Mouse (Mus musculus): Measurements from ENCODE around the gene Ssmem1. TPM values are rescaled to one million over a fixed set of nuclear protein-coding genes. Genes with fewer than 3 reads are reported as not detected.

Ssmem1 gene
- polyA plus RNA-seq, 3 experiments from 2014 or later: not detected

GRCm38 (mm10) chr6:30554621-30555170, 45.0 kb downstream of the Ssmem1 start:
- ATAC-seq: no peak

DNA sequence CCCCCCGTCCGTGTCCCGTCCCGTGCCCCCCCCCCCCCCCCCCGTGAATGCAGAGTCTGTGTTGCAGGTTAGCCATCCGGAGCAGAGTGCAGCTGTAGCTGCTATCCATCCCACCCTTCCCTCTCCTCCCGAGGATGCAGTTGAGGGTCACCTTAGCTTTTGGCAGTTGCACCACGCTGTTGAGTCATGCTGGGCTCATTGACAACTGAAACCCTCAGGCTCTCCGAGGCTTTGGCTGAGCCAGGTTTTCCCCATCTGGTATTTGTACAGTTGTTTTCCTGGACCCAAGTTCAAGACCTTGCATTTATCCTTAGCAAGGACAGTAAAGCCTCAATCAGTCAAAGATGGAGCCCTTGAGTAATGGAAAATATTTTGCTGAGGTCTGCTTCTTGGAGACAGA, 46.4 kb downstream of the Ssmem1 start:
- ATAC-seq: no peak

GRCm38 (mm10) chr6:30559726-30560125, 50.1 kb downstream of the Ssmem1 start:
- ATAC-seq: no peak

GRCm38 (mm10) chr6:30562132-30562531, 52.5 kb downstream of the Ssmem1 start:
- no peak for ATAC-seq

- ATAC-seq: no peak
Measured at GRCm38 (mm10) chr6:30563575-30563974, 53.9 kb downstream of the Ssmem1 start.

GRCm38 (mm10) chr6:30564051-30564450, 54.4 kb downstream of the Ssmem1 start:
- ATAC-seq: no peak

DNA sequence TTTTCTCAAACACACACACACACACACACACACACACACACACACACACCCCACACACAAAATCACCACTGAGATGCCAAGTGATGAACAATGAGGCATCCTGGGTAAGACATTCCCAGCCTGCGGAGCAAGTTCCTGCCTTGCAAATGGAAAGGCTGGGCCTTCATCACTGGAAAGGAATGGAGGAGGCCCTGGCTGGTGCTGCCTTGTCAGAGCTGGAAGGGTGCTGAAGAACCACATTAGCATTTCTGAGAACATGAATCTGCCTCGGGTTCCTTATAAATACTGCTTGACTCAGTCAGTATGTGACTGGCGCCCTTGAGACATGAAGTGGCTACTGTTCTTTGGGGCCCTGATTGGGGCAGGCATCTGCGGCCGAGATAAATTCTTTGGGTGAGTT, 58.4 kb downstream of the Ssmem1 start, which contains the start of gene Cpa4:
TSS of gene Cpa4 (plus strand) at position 301 of the 400 bp plus-strand sequence.
- no peak for ATAC-seq

- no peak for ATAC-seq
Measured at GRCm38 (mm10) chr6:30569331-30569730, 59.7 kb downstream of the Ssmem1 start.

Other genes starting within 250 kb of the Ssmem1 start
- gene Ube2h, start 205.3 kb upstream of the Ssmem1 start, polyA plus RNA-seq (2017; shearing (Covaris generic)): 100 to 1,000 TPM; 108 to 123 (median 115) TPM
- gene Zc3hc1, start 118.8 kb upstream of the Ssmem1 start, polyA plus RNA-seq (2017; shearing (Covaris generic)): 10 to 100 TPM; 34.5 to 58.1 (median 44.4) TPM
- 1 to 10 TPM in 2 of 3 experiments, under 1 TPM in 1; 0.94 to 3.8 (median 2.2) TPM for gene Klhdc10, start 108.0 kb upstream of the Ssmem1 start, polyA plus RNA-seq (2017; shearing (Covaris generic))
- gene Tmem209, start 66 bp upstream of the Ssmem1 start, polyA plus RNA-seq (2017; shearing (Covaris generic)): 10 to 100 TPM; 56.2 to 68.8 (median 61.0) TPM
- under 1 TPM in 1 of 3 experiments, not detected in 2; 0.71 TPM for gene Cpa2, start 31.7 kb downstream of the Ssmem1 start, polyA plus RNA-seq (2017; shearing (Covaris generic))
- gene Cpa4, start 58.5 kb downstream of the Ssmem1 start, polyA plus RNA-seq (2017; shearing (Covaris generic)): not detected
- gene Cpa5, start 101.2 kb downstream of the Ssmem1 start, polyA plus RNA-seq (2017; shearing (Covaris generic)): not detected
- gene Cpa1, start 129.4 kb downstream of the Ssmem1 start, polyA plus RNA-seq (2017; shearing (Covaris generic)): not detected
- 10 to 100 TPM in 2 of 3 experiments, 1 to 10 TPM in 1; 7.9 to 12.0 (median 11.4) TPM for gene Cep41, start 183.9 kb downstream of the Ssmem1 start, polyA plus RNA-seq (2017; shearing (Covaris generic))
- gene Mest, start 213.7 kb downstream of the Ssmem1 start, polyA plus RNA-seq (2017; shearing (Covaris generic)): 1 to 10 TPM in 2 of 3 experiments, under 1 TPM in 1; 0.82 to 1.7 (median 1.5) TPM

All from inflammation-experienced regulatory T-cells, adult 6 months (primary cell).